Mouse (Mus musculus) neural tube, embryonic 14.5 days (tissue): ENCODE measurements around the gene Dtx2. TPM values are rescaled to one million over a fixed set of nuclear protein-coding genes. Genes with fewer than 3 reads are reported as not detected.
"Not testable (repeated sequence)": the region's sequence is repeated elsewhere in the genome, so short reads cannot be mapped to it uniquely, and the experiment has no call there.

Source experiments
- ATAC-seq: fragments of 200-750 bp; cut with Nextera tagmentation; 2 replicates; pipeline ENCODE4 v1.8.0; 2017; ENCODE audit warnings: low read depth, mild to moderate bottlenecking, moderate TSS enrichment, moderate library complexity
- H3K27ac ChIP-seq: fragments of 300-500 bp; sonication (generic); 2 replicates; pipeline ENCODE4 v1.5.1; 2014; ENCODE audit warnings: low read depth, mild to moderate bottlenecking, control low read depth, low read length, moderate library complexity, mixed read lengths
- H3K27me3 ChIP-seq: fragments of 300-500 bp; sonication (generic); 2 replicates; pipeline ENCODE4 v1.6.1; 2014; ENCODE audit warnings: low read length; ENCODE audit not compliant: control insufficient read depth, insufficient read depth
- H3K36me3 ChIP-seq: fragments of 300-500 bp; sonication (generic); 2 replicates; pipeline ENCODE4 v1.6.1; 2014; ENCODE audit warnings: low read length, mixed read lengths; ENCODE audit not compliant: control insufficient read depth, insufficient read depth
- H3K4me1 ChIP-seq: fragments of 300-500 bp; sonication (generic); 2 replicates; pipeline ENCODE4 v1.6.1; 2014; ENCODE audit warnings: low read length; ENCODE audit not compliant: control insufficient read depth, insufficient read depth
- H3K4me2 ChIP-seq: fragments of 300-500 bp; sonication (generic); 2 replicates; pipeline ENCODE4 v1.6.1; 2014; ENCODE audit warnings: mild to moderate bottlenecking, low read depth, low read length, control low read depth
- H3K4me3 ChIP-seq: fragments of 300-500 bp; sonication (generic); 2 replicates; pipeline ENCODE4 v1.5.1; 2014; ENCODE audit warnings: low read depth, low read length, control low read depth, mixed read lengths
- H3K9ac ChIP-seq: fragments of 300-500 bp; sonication (generic); replicated peaks from 2 replicates; pipeline ENCODE4 v1.6.1; 2014; ENCODE audit warnings: low read depth, mild to moderate bottlenecking, control low read depth, low read length, mixed read lengths
- H3K9me3 ChIP-seq: fragments of 300-500 bp; sonication (generic); 2 replicates; pipeline ENCODE4 v1.6.1; 2016; ENCODE audit warnings: low read length; ENCODE audit not compliant: control insufficient read depth
- WGBS: fragments of 180-500 bp; shearing (Covaris S2); extraction: QIAGEN DNeasy Blood & Tissue Kit; methylation state at CpG from one replicate; pipeline ENCODE4 v1.1.7; 2014; 5-methylcytosine and 5-hydroxymethylcytosine counted together
- polyA plus RNA-seq: library from polyadenylated mRNA; unstranded; fragments of >200 nt; fragmentation: Nextera tagmentation; extraction: Ambion mirVana; gene quantifications from 2 replicates; pipeline ENCODE4 v1.2.1, GENCODE M21; 2014

The Dtx2 gene
- polyA plus RNA-seq, 1 experiment from 2014 or later: 18.9 TPM

DNA sequence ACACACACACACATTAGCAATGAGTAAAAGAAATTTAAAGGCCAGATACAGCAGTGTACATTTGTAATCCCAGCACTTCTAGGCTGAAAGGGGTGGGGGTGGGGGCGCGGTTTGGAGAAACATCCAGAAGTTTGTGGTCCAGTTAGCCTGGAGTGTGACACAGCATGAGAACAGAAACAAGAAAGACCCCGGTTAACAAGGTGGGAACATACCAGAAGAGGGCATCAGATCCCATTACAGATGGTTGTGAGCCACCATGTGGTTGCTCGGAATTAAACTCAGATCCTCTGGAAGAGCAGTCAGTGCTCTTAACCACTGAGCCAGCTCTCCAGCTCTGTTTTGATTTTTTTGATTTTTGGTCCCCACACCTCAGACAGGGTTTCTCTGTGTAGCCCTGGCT lies 61.5 kb downstream of the Dtx2 start:
- no peaks in the 10 kb centered on the region for H3K27me3 ChIP-seq
- H3K36me3 ChIP-seq: no peaks in the 10 kb centered on the region
- H3K4me2 ChIP-seq: no peak overlapping the region
- no peak for ATAC-seq
- no peak overlapping the region for H3K27ac ChIP-seq
- no peak overlapping the region for H3K9ac ChIP-seq
- WGBS: 49% methylated on average over 4 of the region's 4 CpGs
- peaks cover 2% of the 10 kb centered on the region; the same call in 1 of the 2 replicates for H3K4me1 ChIP-seq
- H3K9me3 ChIP-seq: no peaks in the 10 kb centered on the region
- H3K4me3 ChIP-seq: no peak overlapping the region

DNA sequence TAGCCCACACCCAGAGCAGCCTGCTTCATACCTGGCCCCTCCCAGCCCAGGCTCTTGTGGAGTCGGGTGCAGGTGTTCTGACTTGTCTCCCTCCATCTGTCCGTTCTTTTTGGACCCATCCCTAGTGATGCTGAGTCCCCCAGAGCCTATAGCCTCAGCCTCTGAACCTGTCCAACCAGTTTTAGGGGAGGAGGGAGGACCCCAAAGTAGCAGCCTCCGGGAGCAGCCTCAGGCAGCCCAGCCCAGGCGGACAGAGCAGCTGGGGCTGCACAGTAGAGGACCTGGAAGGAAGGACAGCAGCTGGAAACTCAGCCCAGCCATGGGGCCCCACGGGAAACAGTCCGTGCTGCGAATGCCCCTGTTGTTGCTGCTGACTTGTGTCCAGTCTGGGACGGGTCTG lies 62.5 kb downstream of the Dtx2 start:
- H3K4me1 ChIP-seq: no peaks in the 10 kb centered on the region
- WGBS: 28% methylated on average over 8 of the region's 8 CpGs
- H3K27ac ChIP-seq: no peak overlapping the region
- no peak for ATAC-seq
- no peaks in the 10 kb centered on the region for H3K27me3 ChIP-seq
- H3K4me3 ChIP-seq: no peak overlapping the region
- no peaks in the 10 kb centered on the region for H3K9me3 ChIP-seq
- H3K36me3 ChIP-seq: no peaks in the 10 kb centered on the region
- H3K9ac ChIP-seq: no peak overlapping the region
- no peak overlapping the region for H3K4me2 ChIP-seq

DNA sequence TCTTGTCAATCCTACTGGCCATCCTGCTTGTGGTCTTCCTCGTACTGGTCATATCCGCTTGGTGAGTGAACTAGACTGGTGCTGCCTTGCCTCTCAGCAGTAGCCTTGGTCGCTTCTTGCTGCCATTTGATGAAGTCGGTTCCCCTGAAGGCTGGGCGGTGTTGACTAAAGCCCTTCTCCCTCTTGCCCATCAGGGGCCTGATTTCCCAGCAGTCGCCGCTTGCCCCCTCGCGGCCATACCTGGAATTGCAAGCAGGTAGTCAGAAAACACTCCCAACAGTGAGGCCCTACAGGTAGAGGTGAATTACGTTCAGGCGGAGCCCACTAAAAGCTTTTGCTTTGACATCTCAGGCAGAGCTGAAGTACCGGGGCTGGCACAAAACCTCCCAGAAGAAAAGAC lies 67.0 kb downstream of the Dtx2 start:
- H3K27ac ChIP-seq: no peak overlapping the region
- H3K4me1 ChIP-seq: no peaks in the 10 kb centered on the region
- no peaks in the 10 kb centered on the region for H3K27me3 ChIP-seq
- 0 out of 2 replicates have a peak, but pooled peaks have one; percentile 31 for ATAC-seq
- no peak overlapping the region for H3K4me2 ChIP-seq
- no peaks in the 10 kb centered on the region for H3K9me3 ChIP-seq
- no peaks in the 10 kb centered on the region for H3K36me3 ChIP-seq
- no peak overlapping the region for H3K9ac ChIP-seq
- H3K4me3 ChIP-seq: no peak overlapping the region
- WGBS: 12% methylated on average over 12 of the region's 12 CpGs

DNA sequence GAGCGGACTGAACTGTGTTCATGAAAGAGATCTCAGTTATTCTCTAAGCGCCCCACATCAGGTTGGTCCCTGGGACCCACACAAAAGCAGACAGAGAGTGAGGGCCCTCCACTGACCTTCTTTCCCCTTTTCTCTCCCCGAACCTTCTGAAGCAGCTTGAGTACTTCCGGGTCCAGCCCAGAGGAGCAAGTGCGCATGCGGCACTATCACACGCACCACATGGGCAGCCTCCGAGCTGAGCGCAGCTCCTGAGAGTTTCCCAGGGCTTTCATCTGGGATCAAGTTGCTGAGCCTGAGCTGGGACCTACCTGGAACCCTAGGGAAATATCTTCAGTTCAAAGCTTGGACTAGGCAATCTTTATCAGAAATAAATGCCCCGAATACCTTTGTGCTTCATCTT lies 69.3 kb downstream of the Dtx2 start:
- H3K9me3 ChIP-seq: no peaks in the 10 kb centered on the region
- H3K4me3 ChIP-seq: no peak overlapping the region
- H3K27ac ChIP-seq: no peak overlapping the region
- no peaks in the 10 kb centered on the region for H3K27me3 ChIP-seq
- WGBS: 91% methylated on average over 10 of the region's 10 CpGs
- H3K36me3 ChIP-seq: no peaks in the 10 kb centered on the region
- ATAC-seq: no peak
- no peaks in the 10 kb centered on the region for H3K4me1 ChIP-seq
- no peak overlapping the region for H3K4me2 ChIP-seq
- no peak overlapping the region for H3K9ac ChIP-seq

DNA sequence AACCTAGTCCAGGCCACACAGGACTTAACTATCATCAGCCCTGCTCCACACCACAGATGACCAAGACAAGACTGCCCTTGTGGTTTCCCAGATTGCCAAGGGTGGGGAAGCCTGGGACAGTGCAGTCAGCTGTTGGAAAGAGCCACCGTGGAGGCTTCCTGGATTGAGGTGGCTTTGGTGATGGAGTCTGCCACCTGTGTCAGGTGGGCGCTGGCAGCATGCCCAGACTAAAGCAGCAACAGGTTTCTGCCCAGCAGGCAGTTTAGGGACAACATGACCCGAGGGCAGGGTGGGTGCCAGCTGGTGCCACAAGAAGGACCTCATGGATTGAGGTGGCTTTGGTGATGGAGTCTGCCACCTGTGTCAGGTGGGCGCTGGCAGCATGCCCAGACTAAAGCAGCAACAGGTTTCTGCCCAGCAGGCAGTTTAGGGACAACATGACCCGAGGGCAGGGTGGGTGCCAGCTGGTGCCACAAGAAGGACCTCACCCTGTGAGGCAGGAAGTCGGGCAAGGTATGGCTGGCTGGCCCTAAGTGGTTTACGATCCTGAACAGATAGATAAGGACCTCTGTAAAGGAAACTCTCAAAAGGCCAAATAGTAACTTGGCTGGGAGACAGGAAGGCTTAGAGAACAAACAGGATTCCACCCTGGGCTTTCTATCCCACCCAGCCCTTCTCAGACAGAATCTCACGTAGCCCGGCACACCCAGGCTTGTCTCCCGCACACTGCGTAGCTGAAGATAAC lies 72.0 kb downstream of the Dtx2 start:
- WGBS: 81% methylated on average over 11 of the region's 11 CpGs
- not testable (repeated sequence) for H3K4me3 ChIP-seq

DNA sequence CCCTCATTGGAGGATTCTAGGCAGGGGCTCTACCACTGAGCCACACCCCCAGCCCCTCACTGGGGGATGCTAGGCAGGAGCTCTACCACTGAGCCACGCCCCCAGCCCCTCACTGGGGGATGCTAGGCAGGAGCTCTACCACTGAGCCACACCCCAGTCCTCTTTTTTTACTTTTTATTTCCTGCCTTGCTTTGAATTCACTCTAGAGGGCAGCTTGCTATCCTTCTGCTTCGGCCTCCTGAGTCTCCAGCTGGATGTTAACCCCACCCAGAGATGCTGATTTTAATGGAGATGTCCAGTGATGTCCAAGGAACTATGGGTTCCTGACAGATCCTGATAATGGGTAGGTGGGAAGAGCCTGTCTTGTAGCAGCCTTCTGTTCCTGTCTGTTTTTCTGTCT lies 74.8 kb downstream of the Dtx2 start:
- no peak overlapping the region for H3K9ac ChIP-seq
- no peaks in the 10 kb centered on the region for H3K9me3 ChIP-seq
- 75% methylated on average over 2 of the region's 2 CpGs for WGBS
- H3K4me1 ChIP-seq: no peaks in the 10 kb centered on the region
- H3K27me3 ChIP-seq: no peaks in the 10 kb centered on the region
- no peak for ATAC-seq
- H3K4me3 ChIP-seq: no peak overlapping the region
- H3K36me3 ChIP-seq: no peaks in the 10 kb centered on the region
- no peak overlapping the region for H3K4me2 ChIP-seq
- H3K27ac ChIP-seq: no peak overlapping the region

More for the DNA sequence above, 72.0 kb downstream of the Dtx2 start:
- H3K4me2 ChIP-seq, H3K27ac ChIP-seq, H3K27me3 ChIP-seq, H3K4me1 ChIP-seq, ATAC-seq, H3K36me3 ChIP-seq, H3K9ac ChIP-seq, H3K9me3 ChIP-seq: not testable (repeated sequence)

DNA sequence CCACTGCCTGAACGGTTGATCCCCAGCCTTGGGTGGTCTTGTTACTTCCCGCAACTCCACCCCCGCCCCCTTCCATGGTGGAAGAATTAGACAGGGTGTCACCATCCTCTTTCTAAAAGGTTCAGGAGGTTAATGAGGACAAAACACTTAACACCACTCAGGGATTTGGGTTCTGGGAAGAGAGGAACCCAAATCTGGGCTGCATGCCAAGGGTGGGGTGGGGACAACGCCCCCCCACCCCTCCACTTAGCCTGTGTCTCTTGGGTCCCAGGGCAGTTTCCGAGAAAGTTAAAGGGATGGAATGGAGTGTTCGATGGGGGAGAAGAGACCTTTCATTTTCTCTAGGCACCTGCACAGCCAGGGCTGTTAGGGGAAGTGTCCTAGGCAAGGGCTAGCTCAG lies 78.5 kb downstream of the Dtx2 start:
- no peak for ATAC-seq
- H3K4me2 ChIP-seq: no peak overlapping the region
- H3K9me3 ChIP-seq: no peaks in the 10 kb centered on the region
- no peak overlapping the region for H3K27ac ChIP-seq
- H3K36me3 ChIP-seq: no peaks in the 10 kb centered on the region
- no peaks in the 10 kb centered on the region for H3K27me3 ChIP-seq
- H3K9ac ChIP-seq: no peak overlapping the region
- no peak overlapping the region for H3K4me3 ChIP-seq
- no peaks in the 10 kb centered on the region for H3K4me1 ChIP-seq
- 63% methylated on average over 6 of the region's 6 CpGs for WGBS

DNA sequence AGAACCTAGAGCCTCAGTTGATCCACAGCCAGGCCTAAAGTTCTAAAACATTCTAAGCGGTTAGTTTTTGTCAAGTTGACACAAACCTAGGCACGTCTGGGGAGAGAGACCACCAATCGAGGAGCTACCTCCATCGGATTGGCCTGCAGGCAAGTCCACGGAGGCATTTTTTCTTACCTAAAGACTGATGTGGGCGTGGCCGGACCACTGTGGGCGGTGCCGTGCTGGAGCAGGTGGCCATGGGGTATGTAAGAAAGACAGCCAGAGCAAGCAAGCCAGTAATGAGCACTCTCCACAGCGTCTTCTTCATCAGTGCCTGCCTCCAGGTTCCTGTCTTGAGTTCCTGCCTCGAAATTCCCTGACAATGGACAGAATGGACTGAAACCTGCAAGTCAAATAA lies 78.9 kb downstream of the Dtx2 start:
- H3K9me3 ChIP-seq: no peaks in the 10 kb centered on the region
- no peak overlapping the region for H3K27ac ChIP-seq
- no peaks in the 10 kb centered on the region for H3K27me3 ChIP-seq
- 63% methylated on average over 11 of the region's 11 CpGs for WGBS
- no peak overlapping the region for H3K4me2 ChIP-seq
- no peak overlapping the region for H3K9ac ChIP-seq
- ATAC-seq: no peak
- no peak overlapping the region for H3K4me3 ChIP-seq
- no peaks in the 10 kb centered on the region for H3K4me1 ChIP-seq
- no peaks in the 10 kb centered on the region for H3K36me3 ChIP-seq

DNA sequence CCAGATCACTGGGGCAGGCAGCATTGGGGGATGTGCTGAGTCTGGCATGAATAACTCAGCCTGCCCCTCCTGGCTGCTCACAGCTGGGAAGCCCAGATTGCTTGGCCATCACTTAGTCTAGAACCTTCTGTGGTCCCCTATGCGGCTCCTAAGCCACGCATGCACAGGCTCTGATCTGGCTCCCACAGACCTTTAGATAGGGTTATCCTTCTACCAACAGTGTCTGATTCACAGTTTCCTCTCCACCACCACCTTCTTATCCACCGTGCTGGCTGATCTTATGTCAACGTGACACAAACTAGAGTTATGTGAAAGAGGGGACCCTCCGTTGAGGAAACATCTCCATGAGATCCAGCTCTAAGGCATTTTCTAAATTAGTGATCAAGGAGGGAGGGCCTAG lies 80.5 kb downstream of the Dtx2 start:
- H3K27ac ChIP-seq: no peak overlapping the region
- H3K4me1 ChIP-seq: no peaks in the 10 kb centered on the region
- no peak overlapping the region for H3K4me3 ChIP-seq
- 92% methylated on average over 5 of the region's 5 CpGs for WGBS
- no peaks in the 10 kb centered on the region for H3K27me3 ChIP-seq
- H3K9ac ChIP-seq: no peak overlapping the region
- no peaks in the 10 kb centered on the region for H3K36me3 ChIP-seq
- no peaks in the 10 kb centered on the region for H3K9me3 ChIP-seq
- no peak overlapping the region for H3K4me2 ChIP-seq
- ATAC-seq: no peak
